Mouse (Mus musculus) gastrocnemius, adult 2 months (tissue): Measurements from ENCODE around the gene Arl5c. TPM values are rescaled to one million over a fixed set of nuclear protein-coding genes. Genes with fewer than 3 reads are reported as not detected.
A peak's percentile ranks its signal among the peaks of the same experiment; 100 is the strongest.

Experiments used
- DNase-seq: peaks from one replicate; pipeline ENCODE4 v3.0.0; 2022
- H3K27ac ChIP-seq: fragments of 200-600 bp; 2 replicates; pipeline ENCODE4 v1.8.1; 2022; ENCODE audit warnings: mild to moderate bottlenecking
- H3K4me3 ChIP-seq: fragments of 200-600 bp; 2 replicates; pipeline ENCODE4 v1.8.1; 2022; ENCODE audit warnings: mild to moderate bottlenecking, moderate library complexity
- CTCF ChIP-seq: fragments of 200-600 bp; IDR thresholded peaks from 2 replicates; pipeline ENCODE4 v1.8.1; 2022; ENCODE audit warnings: antibody characterized with exemption, mild to moderate bottlenecking, moderate library complexity
- intact Hi-C: fragments of 180-260 bp; cut with DNase I; formaldehyde crosslinking; loops from one replicate; pipeline ENCODE4 v1.15.1; 2025
- total RNA-seq, 2 experiments: library from RNA; stranded (reverse); gene quantifications; 2 replicates each; pipeline ENCODE4 v1.2.3; 2021

The Arl5c gene
- total RNA-seq, 2 experiments from 2014 or later = 0.31 to 0.47 TPM

GRCm38 (mm10) chr11:98016177-98016576, 20.2 kb upstream of the Arl5c start:
- H3K27ac ChIP-seq = peak overlapping the region; percentile 96
- intact Hi-C loops = no loop called here
- H3K4me3 ChIP-seq = peak overlapping the region; percentile 81
- no peak for DNase-seq
- no peak for TF ChIP-seq CTCF

- Histone ChIP-seq H3K4me3 (no peak overlapping the region), H3K27ac (no peak overlapping the region)
- DNase-seq = no peak
- intact Hi-C loops = no loop called here
- no peak for TF ChIP-seq CTCF
Measured at GRCm38 (mm10) chr11:98012831-98013230, 16.9 kb upstream of the Arl5c start.

- Histone ChIP-seq H3K4me3 (no peak overlapping the region), H3K27ac (no peak overlapping the region)
- intact Hi-C loops = no loop called here
- no peak for TF ChIP-seq CTCF
- DNase-seq = no peak
Measured at GRCm38 (mm10) chr11:98011716-98012115, 15.7 kb upstream of the Arl5c start.

- intact Hi-C loops = no loop called here
- DNase-seq = no peak
- no peak overlapping the region for H3K4me3 ChIP-seq
- no peak for TF ChIP-seq CTCF
- no peak overlapping the region; the same call in 1 of the 2 replicates for H3K27ac ChIP-seq
Measured at GRCm38 (mm10) chr11:98008087-98008486, 12.1 kb upstream of the Arl5c start.

- intact Hi-C loops = no loop called here
- H3K4me3 ChIP-seq = peak overlapping the region; percentile 22
- H3K27ac ChIP-seq = peak overlapping the region; percentile 87
- DNase-seq = peak; percentile 81
- no peak for TF ChIP-seq CTCF
Measured at GRCm38 (mm10) chr11:98005686-98006085, 9.7 kb upstream of the Arl5c start.

- H3K27ac ChIP-seq = peak overlapping the region; percentile 87
- H3K4me3 ChIP-seq = peak overlapping the region; percentile 29; the same call in 1 of the 2 replicates
- peak; percentile 70 for DNase-seq
- TF ChIP-seq CTCF = no peak
- intact Hi-C loops = no loop called here
Measured at GRCm38 (mm10) chr11:98005076-98005475, 9.1 kb upstream of the Arl5c start.

GRCm38 (mm10) chr11:98004161-98004560, 8.2 kb upstream of the Arl5c start:
- Histone ChIP-seq H3K4me3 (no peak overlapping the region), H3K27ac (peak overlapping the region; percentile 87; the same call in 1 of the 2 replicates)
- no peak for DNase-seq
- intact Hi-C loops = no loop called here
- TF ChIP-seq CTCF = no peak

- H3K4me3 ChIP-seq = peak overlapping the region; percentile 62
- peak overlapping the region; percentile 48; the same call in 1 of the 2 replicates for H3K27ac ChIP-seq
- DNase-seq = peak; percentile 55
- no peak for TF ChIP-seq CTCF
- intact Hi-C loops = no loop called here
Measured at GRCm38 (mm10) chr11:98003171-98003671, 7.2 kb upstream of the Arl5c start.

- peak; percentile 90 for TF ChIP-seq CTCF
- intact Hi-C loops = no loop called here
- peak overlapping the region; percentile 62 for H3K4me3 ChIP-seq
- H3K27ac ChIP-seq = peak overlapping the region; percentile 48
- DNase-seq = peak; percentile 85
Measured at GRCm38 (mm10) chr11:98002627-98003026, 6.6 kb upstream of the Arl5c start.

- DNase-seq = peak; percentile 21
- intact Hi-C loops = no loop called here
- Histone ChIP-seq H3K27ac (no peak overlapping the region), H3K4me3 (no peak overlapping the region)
- TF ChIP-seq CTCF = no peak
Measured at GRCm38 (mm10) chr11:98001986-98002385, 6.0 kb upstream of the Arl5c start.

- intact Hi-C loops = no loop called here
- no peak overlapping the region for H3K27ac ChIP-seq
- peak; percentile 44 for DNase-seq
- H3K4me3 ChIP-seq = no peak overlapping the region
- TF ChIP-seq CTCF = no peak
Measured at GRCm38 (mm10) chr11:98001351-98001824, 5.4 kb upstream of the Arl5c start.

GRCm38 (mm10) chr11:98000378-98001140, 4.6 kb upstream of the Arl5c start:
- no peak overlapping the region for H3K4me3 ChIP-seq
- peak; percentile 23 for DNase-seq
- no peak overlapping the region for H3K27ac ChIP-seq
- TF ChIP-seq CTCF = no peak
- intact Hi-C loops = no loop called here

- no peak overlapping the region for H3K4me3 ChIP-seq
- TF ChIP-seq CTCF = no peak
- intact Hi-C loops = no loop called here
- peak; percentile 15 for DNase-seq
- no peak overlapping the region for H3K27ac ChIP-seq
Measured at GRCm38 (mm10) chr11:97999748-98000147, 3.8 kb upstream of the Arl5c start.
